ENCODE assay signal across 8 mouse cellular contexts in genomic region chr3:58002792-58003574, GRCm38 (mm10).
DNase-seq lines count a peak whose midpoint lies in the region; ATAC-seq lines count a peak whose summit lies in the region.
"Had no signal": no experiment of that assay in that cellular context is flagged by ENCODE, and none has a peak within 500 bp of the region (broad histone marks: within the 10 kb centered on the region; RNA-seq: fewer than 3 reads in every experiment).

No protein-coding gene starts in this region.

- peak; percentile 88 for DNase-seq in midbrain, embryonic 11.5 days (ENCODE audit: low spot score, missing footprints)
- peak; percentile 45 to 65 for DNase-seq in kidney, postnatal 4 days
- DNase-seq in thymus, postnatal 14 days: no peak
- no peak for DNase-seq in right cerebral cortex, postnatal 10 days (ENCODE audit: low spot score in 2 of 2)

- H3K4me2 ChIP-seq in midbrain, embryonic 11.5 days: no peak overlapping the region
- H3K4me2 ChIP-seq in midbrain, embryonic 16.5 days (ENCODE audit: low read length): no peak overlapping the region
- no peak overlapping the region for H3K4me2 ChIP-seq in forebrain, embryonic 13.5 days
- no peak overlapping the region for H3K4me2 ChIP-seq in neural tube, embryonic 12.5 days (replicated peaks)
- H3K4me2 ChIP-seq: liver, embryonic 11.5 days had no signal

- no peaks in the 10 kb centered on the region; the same call in 1 of the 2 replicates for H3K27me3 ChIP-seq in midbrain, embryonic 11.5 days (ENCODE audit: control insufficient read depth, insufficient read depth, low read length)
- H3K27me3 ChIP-seq in midbrain, embryonic 16.5 days (ENCODE audit: control insufficient read depth, insufficient read depth, low read depth, low read length): no peaks in the 10 kb centered on the region
- H3K27me3 ChIP-seq in forebrain, embryonic 13.5 days: no peaks in the 10 kb centered on the region
- no peaks in the 10 kb centered on the region for H3K27me3 ChIP-seq in neural tube, embryonic 12.5 days (replicated peaks)

- H3K9me3 ChIP-seq in midbrain, embryonic 11.5 days (ENCODE audit: control insufficient read depth, low read length): no peaks in the 10 kb centered on the region
- no peaks in the 10 kb centered on the region for H3K9me3 ChIP-seq in midbrain, embryonic 16.5 days (replicated peaks; ENCODE audit: control insufficient read depth, low read length, poor library complexity, severe bottlenecking)
- no peaks in the 10 kb centered on the region for H3K9me3 ChIP-seq in forebrain, embryonic 13.5 days (replicated peaks)
- H3K9me3 ChIP-seq in neural tube, embryonic 12.5 days: no peaks in the 10 kb centered on the region

- peak; percentile 82 for ATAC-seq in midbrain, embryonic 11.5 days (ENCODE audit: low FRiP score)
- no peak for ATAC-seq in midbrain, embryonic 16.5 days
- peak; percentile 48; the same call in 1 of the 2 replicates for ATAC-seq in forebrain, embryonic 13.5 days
- ATAC-seq in neural tube, embryonic 12.5 days (ENCODE audit: low FRiP score, low read depth): 0 out of 2 replicates have a peak, but pooled peaks have one; percentile 25

- H3K4me1 ChIP-seq in midbrain, embryonic 11.5 days (ENCODE audit: control insufficient read depth, insufficient read depth, low read length): 0 out of 2 replicates have a peak, but pooled peaks cover 7% of the 10 kb centered on the region
- no peaks in the 10 kb centered on the region; the same call in 1 of the 2 replicates for H3K4me1 ChIP-seq in midbrain, embryonic 16.5 days (ENCODE audit: control insufficient read depth, insufficient read depth, low read length)
- H3K4me1 ChIP-seq in forebrain, embryonic 13.5 days: peaks cover 7% of the 10 kb centered on the region
- 0 out of 2 replicates have a peak, but pooled peaks cover 4% of the 10 kb centered on the region for H3K4me1 ChIP-seq in neural tube, embryonic 12.5 days

- 42% methylated on average over 7 of the region's 7 CpGs for WGBS in midbrain, embryonic 11.5 days
- 34% methylated on average over 7 of the region's 7 CpGs for WGBS in midbrain, embryonic 16.5 days
- WGBS in forebrain, embryonic 13.5 days: 41% methylated on average over 7 of the region's 7 CpGs
- WGBS in neural tube, embryonic 12.5 days: 43% methylated on average over 7 of the region's 7 CpGs

- H3K36me3 ChIP-seq in midbrain, embryonic 11.5 days (ENCODE audit: control insufficient read depth, insufficient read depth, low read length): no peaks in the 10 kb centered on the region
- H3K36me3 ChIP-seq in midbrain, embryonic 16.5 days (ENCODE audit: control insufficient read depth, insufficient read depth, low read length): no peaks in the 10 kb centered on the region
- H3K36me3 ChIP-seq in forebrain, embryonic 13.5 days (ENCODE audit: poor library complexity, severe bottlenecking): no peaks in the 10 kb centered on the region
- no peaks in the 10 kb centered on the region for H3K36me3 ChIP-seq in neural tube, embryonic 12.5 days

- H3K27ac ChIP-seq in midbrain, embryonic 11.5 days (ENCODE audit: low read depth, low read length): no peak overlapping the region; the same call in 1 of the 2 replicates
- no peak overlapping the region for H3K27ac ChIP-seq in midbrain, embryonic 16.5 days (ENCODE audit: low read length)
- no peak overlapping the region for H3K27ac ChIP-seq in forebrain, embryonic 13.5 days
- no peak overlapping the region for H3K27ac ChIP-seq in neural tube, embryonic 12.5 days

- H3K4me3 ChIP-seq in midbrain, embryonic 11.5 days (ENCODE audit: low read depth, low read length): no peak overlapping the region
- no peak overlapping the region for H3K4me3 ChIP-seq in midbrain, embryonic 16.5 days (ENCODE audit: low read depth, low read length)
- no peak overlapping the region for H3K4me3 ChIP-seq in forebrain, embryonic 13.5 days
- no peak overlapping the region for H3K4me3 ChIP-seq in neural tube, embryonic 12.5 days

- no peak overlapping the region for H3K9ac ChIP-seq in midbrain, embryonic 11.5 days (ENCODE audit: low read length)
- no peak overlapping the region for H3K9ac ChIP-seq in midbrain, embryonic 16.5 days (ENCODE audit: low read depth, low read length)
- no peak overlapping the region for H3K9ac ChIP-seq in forebrain, embryonic 13.5 days
- H3K9ac ChIP-seq in neural tube, embryonic 12.5 days: no peak overlapping the region

Comparison
In these comparisons a context has a peak if more than half of its experiments do, and no peak if none do; other contexts are left out.
1. DNase-seq: peak in midbrain, embryonic 11.5 days (single experiment) and kidney, postnatal 4 days (2 of 2); none in thymus, postnatal 14 days (single experiment) and right cerebral cortex, postnatal 10 days (0 of 2).